Mouse (Mus musculus) bone marrow macrophage, adult 2 months (primary cell): ENCODE measurements around the gene Aldh18a1.

Experiments
- CTCF ChIP-seq: IDR thresholded peaks from 2 replicates; pipeline ENCODE4 v1.5.1; 2012; ENCODE audit warnings: low read depth, mild to moderate bottlenecking, low read length, moderate library complexity
- POLR2A ChIP-seq: IDR thresholded peaks from 2 replicates; pipeline ENCODE4 v1.6.1; 2012; ENCODE audit warnings: mild to moderate bottlenecking, low read depth, low read length, borderline replicate concordance

- TF ChIP-seq CTCF (no peak), POLR2A (no peak)
Measured at GRCm38 (mm10) chr19:40614811-40615210, 26.5 kb upstream of the Aldh18a1 start.
